Mouse (Mus musculus) B cell, adult 67 days (primary cell): ENCODE data around the gene Olfr25. TPM values are rescaled to one million over a fixed set of nuclear protein-coding genes. Genes with fewer than 3 reads are reported as not detected.

Experiments used
- total RNA-seq, 2 experiments: library from RNA; stranded (reverse); gene quantifications; 4 replicates each; pipeline ENCODE4 v1.2.4; 2023

The Olfr25 gene
- not detected for total RNA-seq

GRCm38 (mm10) chr9:38328760-38329159 is at the start of gene Olfr25:
Gene Olfr25 (plus strand): TSS chr9:38329060.

GRCm38 (mm10) chr9:38290807-38291206 is 38.1 kb upstream of the Olfr25 start, which contains the start of gene Olfr896-ps1:
Gene Olfr896-ps1 (plus strand): TSS chr9:38291107.

GRCm38 (mm10) chr9:38348111-38348510 is 19.3 kb downstream of the Olfr25 start, which contains the start of gene Olfr898:
Gene Olfr898 (plus strand): TSS chr9:38348411.

GRCm38 (mm10) chr9:38366596-38366995 is 37.7 kb downstream of the Olfr25 start, which contains the start of gene Olfr250:
Gene Olfr250 (plus strand): TSS chr9:38366896.

GRCm38 (mm10) chr9:38376786-38377185 is 47.9 kb downstream of the Olfr25 start, which contains the start of gene Olfr251:
Gene Olfr251 (plus strand): TSS chr9:38377086.

Other genes with a start within 250 kb of the Olfr25 start
- gene Olfr887, start 245.0 kb upstream of the Olfr25 start, total RNA-seq: not detected
- not detected for gene Olfr888, start 220.9 kb upstream of the Olfr25 start, total RNA-seq
- gene Olfr889, start 213.9 kb upstream of the Olfr25 start, total RNA-seq: under 1 TPM in 1 of 2 experiments, not detected in 1; 0.12 TPM
- not detected for gene Olfr890, start 186.5 kb upstream of the Olfr25 start, total RNA-seq
- gene Olfr891, start 148.2 kb upstream of the Olfr25 start, total RNA-seq: not detected
- gene Olfr893, start 120.7 kb upstream of the Olfr25 start, total RNA-seq: not detected
- not detected for gene Olfr894, start 111.0 kb upstream of the Olfr25 start, total RNA-seq
- not detected for gene Olfr143, start 76.3 kb upstream of the Olfr25 start, total RNA-seq
- gene Olfr895, start 61.2 kb upstream of the Olfr25 start, total RNA-seq: not detected
- gene Olfr896-ps1, start 38.0 kb upstream of the Olfr25 start, total RNA-seq: not detected
- gene Olfr898, start 19.4 kb downstream of the Olfr25 start, total RNA-seq: not detected
- gene Olfr250, start 37.8 kb downstream of the Olfr25 start, total RNA-seq: not detected
- gene Olfr251, start 48.0 kb downstream of the Olfr25 start, total RNA-seq: not detected
- not detected for gene Olfr147, start 72.6 kb downstream of the Olfr25 start, total RNA-seq
- not detected for gene Olfr901, start 100.4 kb downstream of the Olfr25 start, total RNA-seq
- gene Olfr902, start 118.6 kb downstream of the Olfr25 start, total RNA-seq: not detected
- gene Olfr904, start 134.1 kb downstream of the Olfr25 start, total RNA-seq: not detected
- gene Olfr905, start 142.0 kb downstream of the Olfr25 start, total RNA-seq: not detected
- not detected for gene Olfr906, start 158.0 kb downstream of the Olfr25 start, total RNA-seq
- not detected for gene Olfr907, start 166.7 kb downstream of the Olfr25 start, total RNA-seq
- not detected for gene Olfr911-ps1, start 192.5 kb downstream of the Olfr25 start, total RNA-seq
- gene Olfr910, start 208.8 kb downstream of the Olfr25 start, total RNA-seq: not detected